Mouse (Mus musculus) kidney, postnatal 0 days (tissue): ENCODE data around the gene Fndc1. TPM values are rescaled to one million over a fixed set of nuclear protein-coding genes. Genes with fewer than 3 reads are reported as not detected.
A peak's percentile ranks its signal among the peaks of the same experiment; 100 is the strongest.

Source experiments
- ATAC-seq: fragments of 200-750 bp; cut with Nextera tagmentation; replicated peaks from 2 replicates; pipeline ENCODE4 v1.8.0; 2017; ENCODE audit warnings: low read depth, moderate number of reproducible peaks, moderate TSS enrichment, moderate library complexity; ENCODE audit not compliant: low FRiP score
- DNase-seq: peaks from one replicate; pipeline ENCODE4 v3.0.0-alpha.2; 2016; ENCODE audit warnings: low spot score
- H3K27ac ChIP-seq: fragments of 300-500 bp; sonication (generic); 2 replicates; pipeline ENCODE4 v1.5.1; 2014; ENCODE audit warnings: mild to moderate bottlenecking
- H3K27me3 ChIP-seq: fragments of 300-500 bp; sonication (generic); 2 replicates; pipeline ENCODE4 v1.6.1; 2014; ENCODE audit warnings: low read length, mixed read lengths; ENCODE audit not compliant: insufficient read depth
- H3K36me3 ChIP-seq: fragments of 300-500 bp; sonication (generic); 2 replicates; pipeline ENCODE4 v1.6.1; 2014; ENCODE audit warnings: low read length, mixed read lengths; ENCODE audit not compliant: insufficient read depth
- H3K4me1 ChIP-seq: fragments of 300-500 bp; sonication (generic); replicated peaks from 2 replicates; pipeline ENCODE4 v1.6.1; 2014; ENCODE audit warnings: antibody characterized with exemption, low read length, mixed read lengths; ENCODE audit not compliant: insufficient read depth
- H3K4me2 ChIP-seq: fragments of 300-500 bp; sonication (generic); 2 replicates; pipeline ENCODE4 v1.6.1; 2014; ENCODE audit warnings: mild to moderate bottlenecking, low read length, moderate library complexity, mixed read lengths
- H3K4me3 ChIP-seq: fragments of 300-500 bp; sonication (generic); replicated peaks from 2 replicates; pipeline ENCODE4 v1.5.1; 2014; ENCODE audit warnings: low read depth, low read length
- H3K9ac ChIP-seq: fragments of 300-500 bp; sonication (generic); 2 replicates; pipeline ENCODE4 v1.6.1; 2014; ENCODE audit warnings: low read depth, low read length
- H3K9me3 ChIP-seq: fragments of 300-500 bp; sonication (generic); replicated peaks from 2 replicates; pipeline ENCODE4 v1.6.1; 2016; ENCODE audit warnings: low read length, inconsistent platforms, mixed read lengths
- CTCF ChIP-seq: IDR thresholded peaks from 2 replicates; pipeline ENCODE4 v1.5.1; 2016; ENCODE audit warnings: antibody characterized with exemption, low read depth, mild to moderate bottlenecking, moderate library complexity
- WGBS: fragments of 180-500 bp; shearing (Covaris S2); extraction: QIAGEN DNeasy Blood & Tissue Kit; methylation state at CpG from one replicate; pipeline ENCODE4 v1.1.7; 2014; 5-methylcytosine and 5-hydroxymethylcytosine counted together
- polyA plus RNA-seq: library from polyadenylated mRNA; unstranded; fragments of >200 nt; fragmentation: Nextera tagmentation; extraction: Ambion mirVana; gene quantifications from 2 replicates; pipeline ENCODE4 v1.2.1, GENCODE M21; 2015

Gene Fndc1
- polyA plus RNA-seq, 1 experiment from 2014 or later: 3.1 TPM

DNA sequence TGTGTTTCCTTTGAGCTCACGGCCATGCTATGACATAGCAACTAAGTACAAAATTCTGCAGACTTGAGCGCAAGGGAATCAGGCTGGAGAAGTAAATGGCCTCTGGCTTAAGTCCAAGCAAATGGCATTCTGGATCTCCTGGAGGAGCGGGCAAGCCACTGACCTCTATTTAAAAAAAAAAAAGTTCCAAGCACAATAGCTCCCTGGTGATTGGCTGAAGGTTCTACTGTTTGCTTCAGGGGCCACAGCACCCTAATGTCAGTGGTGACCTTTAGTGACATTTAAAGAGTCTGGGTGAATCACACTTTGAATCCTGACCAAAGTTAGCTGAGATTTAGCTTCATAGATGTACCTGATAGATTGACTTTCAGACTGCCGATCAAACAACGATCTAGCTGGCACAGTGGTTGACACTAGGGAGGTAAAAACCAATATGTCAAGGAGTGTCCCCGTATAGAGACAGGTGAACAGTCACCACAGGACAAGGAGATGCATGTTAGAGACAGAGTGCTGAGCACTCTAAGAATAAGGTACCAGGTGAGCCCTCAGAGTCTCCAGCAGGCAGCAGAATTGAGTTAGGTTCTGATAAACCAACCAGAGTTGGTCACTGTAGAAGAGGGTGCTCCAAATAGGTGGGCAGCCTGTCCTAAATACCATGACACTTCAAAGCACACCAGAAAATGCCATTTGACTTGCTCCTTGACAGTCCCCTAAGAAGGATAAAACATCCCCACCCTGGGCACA is 43.9 kb upstream of the Fndc1 start:
- H3K4me1 ChIP-seq: 0 out of 2 replicates have a peak, but pooled peaks cover 3% of the 10 kb centered on the region
- no peak overlapping the region for H3K27ac ChIP-seq
- no peaks in the 10 kb centered on the region for H3K27me3 ChIP-seq
- 78% methylated on average over 6 of the region's 6 CpGs for WGBS
- DNase-seq (no peak), ATAC-seq (no peak)
- no peak overlapping the region for H3K4me3 ChIP-seq
- TF ChIP-seq CTCF: no peak
- H3K9me3 ChIP-seq: no peaks in the 10 kb centered on the region
- no peak overlapping the region for H3K4me2 ChIP-seq
- no peak overlapping the region for H3K9ac ChIP-seq
- H3K36me3 ChIP-seq: no peaks in the 10 kb centered on the region

DNA sequence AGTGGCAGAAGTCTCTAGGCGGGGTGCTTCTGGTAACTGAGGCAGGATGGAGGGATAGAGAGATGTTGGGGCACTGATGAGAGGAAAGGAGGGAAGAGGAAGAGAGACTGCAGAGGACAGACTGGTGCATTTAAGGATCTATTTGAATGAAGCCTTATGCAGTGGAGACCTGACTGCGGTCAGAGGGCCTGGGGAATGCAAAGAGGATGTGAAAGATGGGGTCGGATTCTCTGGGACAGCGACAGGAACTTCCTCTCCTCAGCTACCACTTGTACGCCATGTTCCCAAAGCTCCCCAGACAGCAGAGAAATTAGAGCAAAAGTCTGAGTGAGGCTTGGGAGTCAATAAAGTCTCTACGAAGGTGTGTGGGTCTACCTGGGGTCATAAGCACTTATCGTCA is 42.0 kb upstream of the Fndc1 start:
- Histone ChIP-seq H3K27me3 (no peaks in the 10 kb centered on the region), H3K4me1 (no peaks in the 10 kb centered on the region), H3K4me3 (no peak overlapping the region), H3K9me3 (no peaks in the 10 kb centered on the region), H3K36me3 (no peaks in the 10 kb centered on the region), H3K9ac (no peak overlapping the region), H3K27ac (no peak overlapping the region), H3K4me2 (no peak overlapping the region)
- 79% methylated on average over 7 of the region's 7 CpGs for WGBS
- ATAC-seq (no peak), DNase-seq (no peak)
- TF ChIP-seq CTCF: no peak

DNA sequence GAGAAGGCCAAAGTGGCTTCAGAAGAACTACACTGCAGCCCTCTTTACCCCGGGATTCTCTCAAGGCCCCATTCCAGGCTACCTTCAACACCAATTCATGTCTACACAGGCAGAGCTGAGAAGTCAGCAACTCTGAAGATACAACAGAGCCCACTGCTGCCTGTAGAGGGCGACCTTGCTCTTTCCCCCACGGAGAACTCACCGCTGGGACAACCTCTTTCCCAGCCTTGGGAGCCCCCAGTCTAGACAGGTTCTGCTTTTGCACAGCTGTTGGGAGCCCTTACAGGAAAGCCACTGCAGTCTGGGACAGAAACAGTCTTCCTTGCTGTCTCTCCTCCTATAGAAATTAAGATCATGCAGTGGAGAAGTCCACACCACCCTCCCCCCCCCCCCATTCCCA is 41.5 kb upstream of the Fndc1 start:
- Histone ChIP-seq H3K36me3 (no peaks in the 10 kb centered on the region), H3K9ac (no peak overlapping the region), H3K4me1 (no peaks in the 10 kb centered on the region), H3K27ac (no peak overlapping the region), H3K9me3 (no peaks in the 10 kb centered on the region), H3K4me2 (no peak overlapping the region), H3K27me3 (no peaks in the 10 kb centered on the region), H3K4me3 (no peak overlapping the region)
- WGBS: 13% methylated on average over 4 of the region's 4 CpGs
- DNase-seq: peak; percentile 90
- TF ChIP-seq CTCF: peak; percentile 93
- ATAC-seq: peak; percentile 66

DNA sequence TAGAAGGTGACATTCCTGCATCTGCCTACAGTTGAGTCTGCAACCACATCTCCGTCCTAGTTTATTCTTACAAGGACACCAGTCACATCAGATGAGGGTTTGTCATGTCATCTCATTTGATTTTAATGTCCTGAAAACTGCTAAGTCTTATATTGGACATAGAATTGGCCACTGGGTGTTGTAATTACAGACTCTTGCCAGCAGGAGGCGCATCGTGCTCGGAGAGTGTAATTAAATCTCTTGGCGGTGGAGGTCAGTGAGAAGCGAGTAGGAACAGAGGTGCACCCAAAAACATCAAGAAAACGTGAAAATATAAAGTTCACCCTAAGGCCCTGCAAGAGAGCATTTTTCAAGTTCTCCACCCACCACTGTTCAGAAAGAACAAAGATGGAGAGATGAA is 37.6 kb upstream of the Fndc1 start:
- Histone ChIP-seq H3K4me2 (no peak overlapping the region), H3K4me1 (no peaks in the 10 kb centered on the region), H3K27ac (no peak overlapping the region), H3K36me3 (no peaks in the 10 kb centered on the region), H3K9ac (no peak overlapping the region), H3K27me3 (no peaks in the 10 kb centered on the region), H3K4me3 (no peak overlapping the region), H3K9me3 (no peaks in the 10 kb centered on the region)
- ATAC-seq (no peak), DNase-seq (no peak)
- 28% methylated on average over 7 of the region's 7 CpGs for WGBS
- TF ChIP-seq CTCF: peak; percentile 63

DNA sequence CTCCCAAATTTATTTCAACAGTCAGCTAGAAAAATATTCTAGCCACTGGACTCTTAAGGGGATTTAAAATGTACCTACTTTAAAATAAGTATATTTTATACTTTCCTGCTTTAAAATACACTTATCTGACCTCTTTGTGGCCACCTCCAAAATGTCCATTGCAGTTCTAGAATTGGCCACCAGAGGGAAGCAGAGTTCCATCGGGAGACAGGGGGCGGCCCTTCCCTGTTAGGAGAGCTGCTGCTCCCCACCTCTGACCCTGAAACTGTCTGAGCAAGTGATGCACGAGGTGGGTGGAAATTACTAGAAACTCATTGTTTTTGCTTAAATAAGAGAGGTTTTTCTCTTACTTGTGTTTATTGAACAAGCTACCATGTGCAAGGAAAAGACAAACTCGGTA is 36.6 kb upstream of the Fndc1 start:
- no peaks in the 10 kb centered on the region for H3K27me3 ChIP-seq
- no peak overlapping the region for H3K9ac ChIP-seq
- DNase-seq (peak; percentile 68), ATAC-seq (no peak)
- TF ChIP-seq CTCF: peak; percentile 97
- H3K4me2 ChIP-seq: no peak overlapping the region
- WGBS: 24% methylated on average over 4 of the region's 4 CpGs
- H3K27ac ChIP-seq: no peak overlapping the region
- H3K4me3 ChIP-seq: no peak overlapping the region
- no peaks in the 10 kb centered on the region for H3K9me3 ChIP-seq
- no peaks in the 10 kb centered on the region for H3K36me3 ChIP-seq
- no peaks in the 10 kb centered on the region for H3K4me1 ChIP-seq

DNA sequence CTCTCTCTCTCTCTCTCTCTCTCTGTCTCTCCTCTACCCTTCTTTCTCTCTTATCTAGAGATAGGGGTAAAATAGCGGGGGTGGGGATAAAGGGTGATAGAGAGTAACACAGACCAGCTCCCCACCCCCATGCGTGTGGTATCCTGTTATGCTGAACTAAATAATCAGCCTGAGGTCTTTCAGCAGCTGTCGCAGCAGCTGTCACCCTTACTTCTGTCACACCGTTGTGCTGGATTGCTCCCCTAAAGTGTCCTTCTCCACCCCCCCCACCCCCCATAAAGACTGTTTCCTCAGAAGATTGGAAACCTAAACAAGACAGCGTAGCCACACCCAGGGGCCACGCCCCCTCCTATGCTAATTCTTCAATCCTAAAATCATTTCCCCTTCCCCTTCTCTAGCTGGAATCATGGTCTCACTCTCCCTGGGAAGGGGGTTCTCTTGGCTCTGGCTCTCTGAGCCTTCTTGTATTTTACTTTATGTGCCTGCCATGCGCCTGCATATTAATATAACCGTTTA is 33.8 kb upstream of the Fndc1 start:
- Histone ChIP-seq H3K4me2 (no peak overlapping the region), H3K9me3 (no peaks in the 10 kb centered on the region), H3K27ac (no peak overlapping the region), H3K4me1 (no peaks in the 10 kb centered on the region), H3K36me3 (no peaks in the 10 kb centered on the region), H3K4me3 (no peak overlapping the region), H3K9ac (no peak overlapping the region), H3K27me3 (no peaks in the 10 kb centered on the region)
- no peak for TF ChIP-seq CTCF
- ATAC-seq (no peak), DNase-seq (no peak)
- WGBS: 58% methylated on average over 8 of the region's 8 CpGs

DNA sequence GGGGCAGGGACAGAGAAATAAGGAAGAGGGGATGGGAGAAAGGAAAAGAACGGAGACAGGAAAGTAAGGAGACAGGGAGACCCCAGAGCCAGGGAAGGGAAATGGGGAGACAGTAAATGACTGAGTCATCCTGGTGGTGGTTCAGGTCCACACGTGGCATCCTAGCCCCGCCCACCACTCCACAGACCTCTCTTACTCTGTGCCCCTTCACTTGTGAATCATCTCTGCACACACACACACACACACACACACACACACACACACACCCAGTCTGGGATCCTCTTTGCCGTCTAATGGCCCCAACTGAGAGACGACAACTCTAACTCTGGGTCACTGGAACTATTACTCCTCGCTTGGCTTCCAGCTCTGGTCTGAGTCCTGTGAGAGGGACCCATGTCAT is 30.6 kb upstream of the Fndc1 start:
- no peak overlapping the region for H3K27ac ChIP-seq
- TF ChIP-seq CTCF: no peak
- H3K4me2 ChIP-seq: no peak overlapping the region
- WGBS: 64% methylated on average over 6 of the region's 6 CpGs
- no peaks in the 10 kb centered on the region for H3K4me1 ChIP-seq
- H3K27me3 ChIP-seq: no peaks in the 10 kb centered on the region
- H3K9me3 ChIP-seq: no peaks in the 10 kb centered on the region
- DNase-seq (no peak), ATAC-seq (no peak)
- H3K4me3 ChIP-seq: no peak overlapping the region
- H3K36me3 ChIP-seq: no peaks in the 10 kb centered on the region
- H3K9ac ChIP-seq: no peak overlapping the region
